Mouse (Mus musculus): ENCODE data around the gene Hspa1l. TPM values are rescaled to one million over a fixed set of nuclear protein-coding genes. Genes with fewer than 3 reads are reported as not detected.

The Hspa1l gene
- polyA plus RNA-seq, 1 experiment from 2014 or later: 1.8 TPM

DNA sequence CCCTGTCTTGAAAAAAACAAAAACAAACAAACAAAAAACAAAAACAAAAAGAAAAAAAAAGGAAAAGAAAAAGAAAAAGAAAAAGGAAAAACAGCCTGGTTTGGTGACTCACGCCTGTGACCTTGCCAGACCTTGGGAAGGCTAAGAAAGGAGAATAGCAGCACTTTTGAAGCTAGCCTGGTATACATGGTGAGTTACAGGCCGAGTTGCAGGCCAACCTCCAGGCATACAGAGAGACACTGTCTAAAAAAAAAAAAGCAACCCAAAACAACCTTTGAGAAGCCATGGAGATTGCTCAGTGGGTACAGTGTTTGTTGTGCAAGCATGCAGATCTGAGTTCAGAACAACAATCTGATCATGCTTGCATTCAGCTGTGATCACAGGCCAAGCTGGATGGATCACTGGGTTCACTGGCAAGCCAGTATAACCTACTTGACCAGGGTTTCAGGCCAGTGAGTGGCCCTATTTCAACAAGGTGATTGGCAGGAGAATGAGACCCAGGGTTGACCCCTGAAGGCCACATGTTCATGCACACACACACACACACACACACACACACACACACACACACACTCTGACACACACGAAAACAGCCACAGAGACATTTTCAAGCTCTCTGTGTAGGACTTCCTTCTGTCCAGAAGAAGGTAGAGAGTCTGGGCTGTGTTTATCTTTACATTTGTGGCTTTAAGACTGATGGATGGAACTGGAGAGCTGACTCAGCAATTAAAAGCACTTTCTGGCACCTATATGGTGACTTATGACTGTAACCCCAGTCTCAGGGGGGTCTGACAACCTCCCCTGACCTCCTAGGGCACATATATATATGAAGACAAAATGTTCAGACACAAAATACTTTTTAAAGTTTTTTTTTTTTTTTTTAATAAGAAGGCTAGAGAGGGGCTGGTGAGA, 3.3 kb downstream of the Hspa1l start:
- no peaks in the 10 kb centered on the region for H3K27me3 ChIP-seq (ENCODE audit: control insufficient read depth, insufficient read depth, low read length)
- no peak overlapping the region for H3K4me2 ChIP-seq (ENCODE audit: low read depth)
- ATAC-seq (ENCODE audit: insufficient read depth, low FRiP score, low TSS enrichment) (no peak), DNase-seq (ENCODE audit: low spot score) (no peak)
- H3K9me3 ChIP-seq (ENCODE audit: control insufficient read depth, low read length): no peaks in the 10 kb centered on the region
- no peak overlapping the region for H3K27ac ChIP-seq (ENCODE audit: low read depth, low read length)
- H3K4me1 ChIP-seq (ENCODE audit: control insufficient read depth, insufficient read depth, low read length): peaks cover 1% of the 10 kb centered on the region
- no peaks in the 10 kb centered on the region for H3K36me3 ChIP-seq (ENCODE audit: control insufficient read depth, insufficient read depth, low read length)
- no peak overlapping the region for H3K9ac ChIP-seq (ENCODE audit: low read length)
- WGBS: 81% methylated on average over 3 of the region's 3 CpGs
- H3K4me3 ChIP-seq (ENCODE audit: low read depth, low read length): no peak overlapping the region

GRCm38 (mm10) chr17:34977000-34977399, 4.5 kb downstream of the Hspa1l start:
- ATAC-seq (ENCODE audit: insufficient read depth, low FRiP score, low TSS enrichment) (no peak), DNase-seq (ENCODE audit: low spot score) (no peak)
- no peaks in the 10 kb centered on the region for H3K36me3 ChIP-seq (ENCODE audit: control insufficient read depth, insufficient read depth, low read length)
- H3K4me1 ChIP-seq (ENCODE audit: control insufficient read depth, insufficient read depth, low read length): peaks cover 3% of the 10 kb centered on the region
- H3K9ac ChIP-seq (ENCODE audit: low read length): no peak overlapping the region
- no peaks in the 10 kb centered on the region for H3K9me3 ChIP-seq (ENCODE audit: control insufficient read depth, low read length)
- H3K4me3 ChIP-seq (ENCODE audit: low read depth, low read length): no peak overlapping the region
- H3K27me3 ChIP-seq (ENCODE audit: control insufficient read depth, insufficient read depth, low read length): no peaks in the 10 kb centered on the region
- H3K4me2 ChIP-seq (ENCODE audit: low read depth): no peak overlapping the region
- H3K27ac ChIP-seq (ENCODE audit: low read depth, low read length): no peak overlapping the region
- WGBS: 94% methylated on average over 20 of the region's 20 CpGs

- ATAC-seq (ENCODE audit: insufficient read depth, low FRiP score, low TSS enrichment) (no peak), DNase-seq (ENCODE audit: low spot score) (no peak)
- Histone ChIP-seq H3K27me3 (ENCODE audit: control insufficient read depth, insufficient read depth, low read length) (no peaks in the 10 kb centered on the region), H3K4me3 (ENCODE audit: low read depth, low read length) (no peak overlapping the region), H3K27ac (ENCODE audit: low read depth, low read length) (no peak overlapping the region), H3K36me3 (ENCODE audit: control insufficient read depth, insufficient read depth, low read length) (no peaks in the 10 kb centered on the region), H3K9me3 (ENCODE audit: control insufficient read depth, low read length) (no peaks in the 10 kb centered on the region), H3K4me2 (ENCODE audit: low read depth) (no peak overlapping the region), H3K4me1 (ENCODE audit: control insufficient read depth, insufficient read depth, low read length) (peaks cover 10% of the 10 kb centered on the region), H3K9ac (ENCODE audit: low read length) (no peak overlapping the region)
- 91% methylated on average over 27 of the region's 27 CpGs for WGBS
These were observed 5.7 kb downstream of the Hspa1l start for GRCm38 (mm10) chr17:34978239-34978638.

GRCm38 (mm10) chr17:34979631-34980030, 7.1 kb downstream of the Hspa1l start:
- DNase-seq (ENCODE audit: low spot score) (no peak), ATAC-seq (ENCODE audit: insufficient read depth, low FRiP score, low TSS enrichment) (no peak)
- H3K27ac ChIP-seq (ENCODE audit: low read depth, low read length): no peak overlapping the region
- 90% methylated on average over 4 of the region's 4 CpGs for WGBS
- H3K4me3 ChIP-seq (ENCODE audit: low read depth, low read length): no peak overlapping the region
- no peak overlapping the region for H3K4me2 ChIP-seq (ENCODE audit: low read depth)
- H3K4me1 ChIP-seq (ENCODE audit: control insufficient read depth, insufficient read depth, low read length): peaks cover 10% of the 10 kb centered on the region
- no peaks in the 10 kb centered on the region for H3K9me3 ChIP-seq (ENCODE audit: control insufficient read depth, low read length)
- H3K9ac ChIP-seq (ENCODE audit: low read length): no peak overlapping the region
- H3K27me3 ChIP-seq (ENCODE audit: control insufficient read depth, insufficient read depth, low read length): no peaks in the 10 kb centered on the region
- H3K36me3 ChIP-seq (ENCODE audit: control insufficient read depth, insufficient read depth, low read length): no peaks in the 10 kb centered on the region

- no peak overlapping the region for H3K27ac ChIP-seq (ENCODE audit: low read depth, low read length)
- H3K4me2 ChIP-seq (ENCODE audit: low read depth): peak overlapping the region; percentile 71
- H3K9ac ChIP-seq (ENCODE audit: low read length): peak overlapping the region; percentile 92
- H3K27me3 ChIP-seq (ENCODE audit: control insufficient read depth, insufficient read depth, low read length): no peaks in the 10 kb centered on the region
- H3K36me3 ChIP-seq (ENCODE audit: control insufficient read depth, insufficient read depth, low read length): peaks cover 2% of the 10 kb centered on the region; the same call in 1 of the 2 replicates
- DNase-seq (ENCODE audit: low spot score) (peak; percentile 9), ATAC-seq (ENCODE audit: insufficient read depth, low FRiP score, low TSS enrichment) (no peak)
- peak overlapping the region; percentile 89 for H3K4me3 ChIP-seq (ENCODE audit: low read depth, low read length)
- H3K4me1 ChIP-seq (ENCODE audit: control insufficient read depth, insufficient read depth, low read length): peaks cover 10% of the 10 kb centered on the region
- no peaks in the 10 kb centered on the region for H3K9me3 ChIP-seq (ENCODE audit: control insufficient read depth, low read length)
- 17% methylated on average over 2 of the region's 2 CpGs for WGBS
These were observed 8.2 kb downstream of the Hspa1l start for GRCm38 (mm10) chr17:34980655-34981054.

DNA sequence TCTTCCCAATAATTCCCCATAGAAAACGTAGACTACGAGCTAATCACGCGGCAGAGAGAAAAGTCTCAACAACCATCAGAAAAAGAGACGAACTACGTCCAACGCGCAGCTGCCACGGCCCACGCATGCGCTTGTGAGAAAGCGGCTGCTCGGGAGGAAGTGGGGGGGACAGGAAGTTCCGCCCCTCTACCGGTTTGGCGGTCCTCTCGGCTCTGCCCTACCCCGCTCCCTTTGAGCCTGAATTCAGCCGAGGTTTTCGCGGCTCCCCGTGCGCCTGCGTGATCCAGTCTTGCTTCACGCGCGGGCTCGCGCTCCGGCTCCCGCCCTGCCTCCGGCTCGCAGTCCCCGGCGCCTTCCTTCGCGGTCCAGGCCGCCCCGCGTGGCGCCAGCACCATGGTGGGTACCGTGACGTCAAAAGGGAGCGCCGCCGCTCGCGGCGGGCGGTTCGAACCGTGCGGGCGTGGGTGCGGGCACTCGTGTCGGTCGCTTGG, 9.2 kb downstream of the Hspa1l start, which contains the start of gene Lsm2:
TSS of gene Lsm2 (plus strand) at position 173 of the 491 bp plus-strand sequence.
- peak within 1 kb of the TSS; percentile 92 for H3K9ac ChIP-seq (ENCODE audit: low read length)
- ATAC-seq (ENCODE audit: insufficient read depth, low FRiP score, low TSS enrichment) (peak; percentile 90), DNase-seq (ENCODE audit: low spot score) (peak; percentile 92)
- H3K4me1 ChIP-seq (ENCODE audit: control insufficient read depth, insufficient read depth, low read length): peaks cover 10% of the 10 kb centered on the region
- peak within 1 kb of the TSS; percentile 71 for H3K4me2 ChIP-seq (ENCODE audit: low read depth)
- H3K4me3 ChIP-seq (ENCODE audit: low read depth, low read length): peak within 1 kb of the TSS; percentile 89
- peaks cover 6% of the 10 kb centered on the region for H3K36me3 ChIP-seq (ENCODE audit: control insufficient read depth, insufficient read depth, low read length)
- no peaks in the 10 kb centered on the region for H3K9me3 ChIP-seq (ENCODE audit: control insufficient read depth, low read length)
- H3K27ac ChIP-seq (ENCODE audit: low read depth, low read length): peak within 1 kb of the TSS; percentile 89
- no peaks in the 10 kb centered on the region for H3K27me3 ChIP-seq (ENCODE audit: control insufficient read depth, insufficient read depth, low read length)
- WGBS: under 1% methylated on average over 57 of the region's 58 CpGs

DNA sequence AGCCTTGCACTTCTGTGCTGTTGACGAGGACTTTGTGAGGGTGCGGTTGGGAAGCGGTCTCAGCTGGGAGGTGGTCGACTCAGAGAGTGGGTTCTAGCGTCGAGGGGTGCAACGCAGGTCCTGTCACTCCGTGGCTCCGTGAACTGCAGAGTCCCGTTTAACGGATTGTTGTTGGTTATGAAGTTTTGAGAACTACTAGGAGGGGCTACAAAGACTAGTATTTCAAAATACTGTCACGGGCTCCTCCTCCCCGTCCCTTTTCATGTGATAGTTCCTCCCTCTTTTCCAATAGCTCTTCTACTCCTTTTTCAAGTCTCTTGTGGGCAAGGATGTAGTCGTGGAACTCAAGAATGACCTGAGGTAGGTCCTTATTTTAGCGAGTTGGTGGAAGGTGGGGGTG, 9.8 kb downstream of the Hspa1l start:
- H3K4me1 ChIP-seq (ENCODE audit: control insufficient read depth, insufficient read depth, low read length): peaks cover 10% of the 10 kb centered on the region
- peak overlapping the region; percentile 89 for H3K27ac ChIP-seq (ENCODE audit: low read depth, low read length)
- WGBS: under 1% methylated on average over 15 of the region's 15 CpGs
- H3K9ac ChIP-seq (ENCODE audit: low read length): peak overlapping the region; percentile 92
- H3K27me3 ChIP-seq (ENCODE audit: control insufficient read depth, insufficient read depth, low read length): no peaks in the 10 kb centered on the region
- peak overlapping the region; percentile 71 for H3K4me2 ChIP-seq (ENCODE audit: low read depth)
- DNase-seq (ENCODE audit: low spot score) (no peak), ATAC-seq (ENCODE audit: insufficient read depth, low FRiP score, low TSS enrichment) (no peak; the same call in 1 of the 2 replicates)
- peaks cover 6% of the 10 kb centered on the region for H3K36me3 ChIP-seq (ENCODE audit: control insufficient read depth, insufficient read depth, low read length)
- H3K9me3 ChIP-seq (ENCODE audit: control insufficient read depth, low read length): no peaks in the 10 kb centered on the region
- peak overlapping the region; percentile 89 for H3K4me3 ChIP-seq (ENCODE audit: low read depth, low read length)

DNA sequence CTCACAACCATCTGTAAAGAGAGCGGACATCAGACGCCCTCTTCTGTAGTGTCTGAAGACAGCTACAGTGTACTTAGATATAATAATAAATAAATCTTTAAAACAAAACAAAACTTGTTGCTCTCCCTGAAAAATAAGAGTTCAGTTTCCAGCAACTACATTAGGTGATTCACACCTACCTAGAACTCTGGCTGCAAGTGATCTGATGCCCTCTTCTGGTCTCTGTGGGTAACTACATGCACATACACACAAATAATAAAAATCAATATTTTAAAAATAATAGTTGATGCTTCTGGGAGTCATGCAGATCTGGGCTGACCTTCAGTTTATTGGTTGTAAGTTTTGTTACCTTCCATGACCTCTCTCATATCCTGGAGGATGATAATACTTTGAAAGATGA, 11.7 kb downstream of the Hspa1l start:
- 80% methylated on average over 2 of the region's 2 CpGs for WGBS
- H3K4me1 ChIP-seq (ENCODE audit: control insufficient read depth, insufficient read depth, low read length): peaks cover 10% of the 10 kb centered on the region
- no peak overlapping the region for H3K4me3 ChIP-seq (ENCODE audit: low read depth, low read length)
- no peak for DNase-seq (ENCODE audit: low spot score)
- no peak overlapping the region for H3K9ac ChIP-seq (ENCODE audit: low read length)
- H3K27ac ChIP-seq (ENCODE audit: low read depth, low read length): no peak overlapping the region
- no peaks in the 10 kb centered on the region for H3K27me3 ChIP-seq (ENCODE audit: control insufficient read depth, insufficient read depth, low read length)
- ATAC-seq (ENCODE audit: insufficient read depth, low FRiP score, low TSS enrichment): no peak
- H3K4me2 ChIP-seq (ENCODE audit: low read depth): no peak overlapping the region
- H3K36me3 ChIP-seq (ENCODE audit: control insufficient read depth, insufficient read depth, low read length): peaks cover 6% of the 10 kb centered on the region
- H3K9me3 ChIP-seq (ENCODE audit: control insufficient read depth, low read length): no peaks in the 10 kb centered on the region

DNA sequence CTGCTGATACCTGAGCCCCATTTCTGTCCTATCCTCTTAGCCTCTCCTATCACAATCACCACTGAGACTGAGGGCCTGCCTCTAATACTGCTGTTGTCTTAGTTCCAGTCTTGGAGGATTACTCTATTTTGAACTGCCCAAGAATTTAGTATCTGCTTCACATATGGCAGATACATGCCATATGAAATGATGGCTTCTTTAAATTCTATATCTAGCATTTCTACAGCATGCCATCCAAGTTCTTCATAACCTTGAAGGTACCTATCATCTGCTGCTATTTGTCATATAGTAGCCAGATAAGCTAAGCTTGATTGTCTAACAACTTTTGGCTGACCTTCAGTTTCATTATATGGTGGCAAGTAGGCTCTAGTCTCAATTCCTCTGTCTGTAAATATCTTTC, 22.2 kb downstream of the Hspa1l start:
- H3K4me2 ChIP-seq (ENCODE audit: low read depth): no peak overlapping the region
- H3K27ac ChIP-seq (ENCODE audit: low read depth, low read length): no peak overlapping the region
- H3K27me3 ChIP-seq (ENCODE audit: control insufficient read depth, insufficient read depth, low read length): no peaks in the 10 kb centered on the region
- no peak overlapping the region for H3K4me3 ChIP-seq (ENCODE audit: low read depth, low read length)
- H3K4me1 ChIP-seq (ENCODE audit: control insufficient read depth, insufficient read depth, low read length): no peaks in the 10 kb centered on the region
- ATAC-seq (ENCODE audit: insufficient read depth, low FRiP score, low TSS enrichment) (no peak), DNase-seq (ENCODE audit: low spot score) (no peak)
- H3K36me3 ChIP-seq (ENCODE audit: control insufficient read depth, insufficient read depth, low read length): no peaks in the 10 kb centered on the region
- H3K9me3 ChIP-seq (ENCODE audit: control insufficient read depth, low read length): no peaks in the 10 kb centered on the region
- no peak overlapping the region for H3K9ac ChIP-seq (ENCODE audit: low read length)

All from neural tube, embryonic 11.5 days (tissue).